Mouse (Mus musculus): ENCODE measurements around the gene Wtap.
"Not testable (repeated sequence)": the region's sequence is repeated elsewhere in the genome, so short reads cannot be mapped to it uniquely, and the experiment has no call there.

Gene Wtap

DNA sequence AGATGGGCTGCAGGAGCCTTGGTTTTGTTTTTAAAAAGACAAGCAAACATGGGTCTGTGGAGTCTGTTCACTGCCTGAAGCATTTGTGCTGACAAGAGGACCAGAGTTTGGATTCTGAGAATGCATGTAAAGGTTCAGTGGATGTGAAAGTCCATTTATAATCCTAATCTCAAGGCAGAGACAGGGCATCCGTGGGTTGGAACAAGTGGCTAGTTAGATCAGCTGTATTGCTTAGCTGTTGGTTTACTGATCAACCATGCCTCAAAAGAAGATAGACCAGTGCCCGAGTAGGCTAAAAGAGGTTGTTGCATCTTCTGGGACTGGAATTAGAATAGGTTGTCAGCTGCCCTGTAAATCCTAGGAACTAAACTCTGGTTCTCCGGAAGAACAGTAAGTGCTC, 30.5 kb downstream of the Wtap start:
- DNase-seq (ENCODE audit: low read depth, low spot score) = no peak

DNA sequence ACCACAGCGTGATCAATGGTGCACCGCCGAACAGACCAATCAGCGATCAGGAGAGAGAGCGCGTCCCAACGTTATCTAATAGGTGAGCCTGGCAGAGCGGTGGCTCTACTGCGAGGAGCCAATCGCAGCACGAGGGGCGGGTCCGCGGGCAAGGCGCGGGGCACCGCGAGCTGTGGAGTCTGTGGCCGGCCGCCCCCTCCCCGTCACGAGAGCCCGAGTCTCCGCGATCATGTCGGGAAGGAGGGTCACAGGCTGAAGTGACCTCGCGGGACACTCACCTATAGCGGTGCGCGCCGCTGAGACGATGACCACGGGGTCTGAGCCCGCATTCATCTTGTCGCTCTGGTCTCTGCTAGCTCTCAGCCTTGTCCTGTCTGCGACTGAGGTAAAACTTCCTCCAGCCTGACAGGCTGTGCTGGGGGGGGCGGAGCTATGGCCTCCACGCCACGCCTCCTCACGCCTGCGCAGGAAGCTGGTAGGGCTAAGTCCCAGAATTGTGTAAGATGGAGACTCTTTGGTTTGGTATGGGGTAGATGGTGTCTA, 33.6 kb downstream of the Wtap start, which contains the start of gene Acat2:
Acat2 (minus strand) TSS at position 417 of the 543 bp plus-strand sequence.
- DNase-seq (ENCODE audit: low read depth, low spot score) = peak; percentile 97

GRCm38 (mm10) chr17:12959377-12959776, 34.6 kb downstream of the Wtap start:
- not testable (repeated sequence) for DNase-seq (ENCODE audit: low read depth, low spot score)

DNA sequence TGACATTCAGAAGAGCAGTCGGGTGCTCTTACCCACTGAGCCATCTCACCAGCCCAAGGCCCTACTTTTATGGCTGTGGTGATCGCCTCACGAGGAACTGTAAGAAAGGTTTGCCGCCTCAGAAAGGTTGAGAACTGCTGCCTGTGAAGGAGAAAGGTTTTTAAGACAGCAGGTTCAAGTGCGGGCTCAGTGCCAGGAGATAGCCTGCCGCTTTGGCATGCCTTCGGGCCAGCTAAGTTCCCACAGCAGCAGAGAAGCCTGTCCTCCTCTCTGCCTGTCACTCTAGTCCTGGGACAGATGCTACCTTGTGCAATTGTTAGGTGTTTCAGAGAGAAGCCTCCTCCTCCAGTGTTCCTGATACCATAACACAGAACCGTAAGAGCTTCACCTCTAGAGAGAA, 37.3 kb downstream of the Wtap start:
- no peak for DNase-seq (ENCODE audit: low read depth, low spot score)

GRCm38 (mm10) chr17:12949669-12950068, 44.3 kb downstream of the Wtap start:
- no peak for DNase-seq (ENCODE audit: low read depth, low spot score)

DNA sequence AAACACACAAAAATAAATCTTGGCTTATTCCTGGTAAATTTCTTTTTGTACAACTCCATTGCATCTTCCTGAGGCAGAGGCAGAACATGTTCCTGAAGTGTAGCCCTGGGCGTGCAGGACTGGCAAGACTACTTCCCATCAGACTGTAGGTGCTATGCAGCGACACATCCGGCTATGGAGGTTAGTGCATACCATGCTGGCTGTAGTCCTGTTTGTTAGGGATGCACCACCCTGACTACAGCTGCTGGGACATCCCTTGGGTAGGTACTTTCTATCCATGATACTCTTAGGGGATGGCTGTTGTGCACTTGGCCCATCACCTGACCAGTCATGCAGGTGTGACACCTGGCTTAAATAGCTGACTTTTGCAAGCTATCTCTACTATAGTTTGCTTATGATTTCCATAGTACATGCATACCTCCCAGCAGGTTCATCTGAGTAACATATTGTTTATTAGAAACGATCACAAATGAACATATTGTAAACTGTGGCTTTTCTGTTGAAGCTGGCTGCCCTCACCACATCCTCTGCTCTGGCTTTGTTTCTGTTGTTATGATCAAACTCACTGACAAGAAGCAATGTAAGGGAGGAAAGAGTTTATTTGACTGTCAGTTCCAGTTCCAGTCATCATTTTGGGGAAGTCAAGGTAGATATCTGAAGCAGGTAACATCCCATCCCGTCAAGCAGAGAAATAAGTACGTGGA, 51.4 kb downstream of the Wtap start:
- no peak for DNase-seq (ENCODE audit: low read depth, low spot score)

GRCm38 (mm10) chr17:12941543-12942260, 52.3 kb downstream of the Wtap start:
- DNase-seq (ENCODE audit: low read depth, low spot score) = no peak

DNA sequence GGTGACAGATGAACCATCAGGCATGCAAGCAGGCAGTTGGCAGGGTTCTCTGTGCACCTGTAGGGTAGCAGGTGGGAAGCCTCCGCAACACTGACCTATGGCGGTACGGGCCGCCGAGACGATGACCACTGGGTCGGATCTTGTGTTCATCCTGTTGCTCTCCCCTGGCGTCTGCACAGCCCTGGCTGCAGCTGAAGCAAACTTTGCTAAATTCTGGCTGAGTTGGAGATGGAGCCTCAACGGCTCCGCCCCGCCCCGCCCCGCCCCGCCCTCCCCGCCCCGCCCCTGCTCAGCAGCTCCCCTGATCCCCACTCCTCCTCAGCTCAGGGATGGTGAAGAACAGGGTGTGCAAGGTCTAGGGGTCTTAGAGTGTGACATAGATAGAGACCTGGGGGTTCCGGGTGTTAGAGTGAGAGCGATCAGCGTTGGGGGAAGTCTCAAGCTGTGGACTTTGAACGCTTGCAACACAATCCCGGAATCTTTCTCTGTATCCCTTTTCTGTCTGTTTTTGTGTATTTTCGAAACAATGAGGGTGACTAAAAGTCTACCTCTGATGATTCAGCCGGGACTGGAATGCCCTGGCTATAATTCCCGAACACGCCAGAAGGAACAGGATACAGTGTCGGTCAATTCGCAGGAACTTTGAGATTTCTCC, 53.7 kb downstream of the Wtap start, which contains the start of gene Acat3:
Acat3 (minus strand) TSS at position 450 of the 655 bp plus-strand sequence.
- DNase-seq (ENCODE audit: low read depth, low spot score) = no peak

DNA sequence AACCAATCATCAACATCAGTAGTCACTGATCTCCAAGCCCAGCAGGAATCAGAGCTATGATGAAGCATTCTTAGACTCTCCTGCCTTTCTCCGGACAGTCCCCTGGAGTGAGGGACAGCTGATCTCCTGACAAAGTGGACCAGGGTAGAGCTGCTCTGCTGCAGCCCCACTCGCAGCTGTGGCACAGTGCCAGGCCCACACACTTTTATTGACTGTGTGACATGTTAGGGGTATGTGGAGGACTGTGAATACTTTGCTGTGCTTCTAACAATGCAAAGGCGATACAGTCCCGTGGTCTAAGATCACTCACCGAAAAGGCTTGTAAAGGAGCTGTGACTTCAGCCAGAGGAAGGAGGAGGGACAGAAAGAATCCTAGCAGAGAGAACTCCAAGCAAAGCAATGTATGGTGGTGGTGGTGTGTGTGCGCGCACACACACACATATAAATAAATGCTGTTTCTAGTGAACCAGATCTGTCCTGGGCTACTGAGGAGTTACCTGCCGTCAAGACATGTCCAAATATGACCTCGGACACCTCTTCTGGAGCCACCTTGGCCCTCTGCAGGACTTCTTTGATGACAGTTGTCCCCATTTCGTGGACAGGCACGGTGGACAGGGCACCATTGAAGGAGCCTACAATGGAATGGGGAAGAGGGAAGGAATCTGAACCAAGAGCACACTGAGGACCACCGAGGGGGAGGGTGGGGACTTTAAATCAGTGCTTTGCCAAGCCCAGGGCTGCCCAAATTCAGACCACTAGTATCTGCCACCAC, 54.4 kb downstream of the Wtap start:
- not testable (repeated sequence) for DNase-seq (ENCODE audit: low read depth, low spot score)

DNA sequence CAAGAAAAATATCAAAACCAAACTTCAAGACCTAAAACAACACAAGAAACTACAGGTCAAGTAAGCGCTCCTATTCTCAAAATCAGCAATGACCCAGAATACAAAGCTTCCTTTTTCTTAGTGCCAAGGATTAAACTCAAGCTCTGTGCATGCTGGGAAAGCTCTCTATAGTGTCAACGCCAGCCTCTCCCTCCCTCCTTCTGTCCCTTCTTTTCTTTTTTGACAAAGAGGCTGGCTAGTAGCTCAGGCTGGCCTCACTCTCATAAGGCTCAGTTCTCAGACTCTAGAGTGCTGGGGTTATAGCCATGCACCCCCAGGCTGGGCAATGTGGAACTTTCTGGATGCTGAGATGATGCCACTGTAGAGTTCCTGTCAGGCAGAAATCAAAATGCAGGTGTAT, 55.9 kb downstream of the Wtap start:
- DNase-seq (ENCODE audit: low read depth, low spot score) = no peak

- no peak for DNase-seq (ENCODE audit: low read depth, low spot score)
These were observed 56.5 kb downstream of the Wtap start for GRCm38 (mm10) chr17:12937412-12937970.

DNA sequence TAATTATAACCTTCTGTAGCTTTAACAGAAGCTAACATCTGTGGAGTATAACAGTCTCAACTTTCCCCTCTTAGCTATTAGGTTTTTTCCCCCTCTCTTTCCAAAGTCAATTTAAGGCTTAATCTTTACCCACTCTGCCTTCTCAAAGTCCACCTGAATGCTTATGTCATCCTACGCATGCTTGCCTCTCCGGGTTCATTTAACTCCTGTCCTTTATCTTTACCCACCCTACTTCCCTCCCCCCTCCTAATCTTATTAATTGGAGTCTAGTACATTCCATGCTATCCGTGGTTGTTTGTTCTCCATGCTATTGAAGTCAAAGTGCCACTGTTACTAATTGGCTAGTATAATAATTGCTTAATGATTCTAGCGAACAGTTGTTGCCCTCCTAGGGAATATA, 58.2 kb downstream of the Wtap start:
- no peak for DNase-seq (ENCODE audit: low read depth, low spot score)

DNA sequence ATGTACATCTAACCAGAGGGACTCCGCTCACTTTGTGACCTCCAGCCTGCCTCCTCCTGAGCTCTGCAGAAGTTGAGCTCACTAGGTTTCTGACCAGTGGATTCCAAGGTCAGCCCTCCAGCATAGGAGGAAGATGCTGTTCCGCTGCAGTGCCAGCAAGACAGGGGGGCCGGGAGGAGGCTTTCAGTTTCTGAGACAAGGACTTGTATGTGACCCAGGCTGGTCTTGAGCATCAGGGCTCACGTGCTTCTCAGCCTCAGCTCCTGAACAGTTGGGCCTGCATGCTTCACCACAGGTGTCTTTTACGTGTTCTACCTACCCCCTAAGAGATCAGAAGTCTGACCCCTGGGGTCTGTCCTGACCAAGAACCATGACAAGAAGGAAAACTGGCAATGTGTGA, 62.4 kb downstream of the Wtap start:
- DNase-seq (ENCODE audit: low read depth, low spot score) = not testable (repeated sequence)

DNA sequence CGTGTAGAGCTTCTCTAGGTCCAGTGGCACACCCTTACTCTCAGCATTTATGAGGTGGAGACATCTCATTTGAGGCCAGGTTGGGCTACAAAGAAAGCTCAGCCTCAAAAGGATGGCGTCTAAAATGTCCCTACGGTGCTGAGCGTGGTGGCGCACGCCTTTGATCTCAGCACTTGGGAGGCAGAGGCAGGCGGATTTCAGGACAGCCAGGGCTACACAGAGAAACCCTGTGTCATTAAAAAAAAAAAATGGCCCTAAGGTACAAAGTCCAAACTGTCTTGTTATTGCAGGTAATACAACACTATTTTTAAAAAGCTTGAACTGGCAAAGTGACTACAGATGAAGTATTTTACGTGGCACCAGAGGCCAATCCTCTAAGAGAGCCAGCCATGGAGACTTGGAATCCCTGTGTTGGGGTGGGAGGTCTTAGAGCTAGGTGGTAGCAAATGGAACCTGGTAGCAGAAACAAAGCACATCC, 68.2 kb downstream of the Wtap start:
- no peak for DNase-seq (ENCODE audit: low read depth, low spot score)

- peak; percentile 32 for DNase-seq (ENCODE audit: low read depth, low spot score)
These were observed 69.0 kb downstream of the Wtap start for GRCm38 (mm10) chr17:12925001-12925400.

DNA sequence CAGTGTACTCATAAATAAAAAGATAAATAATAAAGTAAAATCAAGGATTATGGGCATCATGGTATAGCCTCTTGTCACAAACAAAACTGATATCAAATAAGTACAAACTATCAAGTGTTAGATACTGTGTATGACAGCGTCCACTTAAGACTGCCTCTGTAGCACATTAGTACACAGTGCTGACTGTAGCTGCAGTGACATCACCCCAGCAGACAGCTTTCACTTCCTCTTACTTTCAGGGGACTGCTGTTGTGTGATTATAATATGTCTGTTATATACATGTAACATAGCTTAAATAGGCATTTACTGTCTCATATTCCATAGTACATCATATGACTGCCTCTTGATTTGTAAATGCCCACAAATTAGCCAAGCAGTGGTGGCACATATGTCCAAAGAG, 72.9 kb downstream of the Wtap start:
- DNase-seq (ENCODE audit: low read depth, low spot score) = no peak
